Mouse (Mus musculus): ENCODE measurements at regions not wholly inside any gene's neighbourhood (a gene's known extent, or its start where the extent isn't known, plus 50 kb on each side); places are given as distances from the start of the nearest gene placed in this dataset.

DNA sequence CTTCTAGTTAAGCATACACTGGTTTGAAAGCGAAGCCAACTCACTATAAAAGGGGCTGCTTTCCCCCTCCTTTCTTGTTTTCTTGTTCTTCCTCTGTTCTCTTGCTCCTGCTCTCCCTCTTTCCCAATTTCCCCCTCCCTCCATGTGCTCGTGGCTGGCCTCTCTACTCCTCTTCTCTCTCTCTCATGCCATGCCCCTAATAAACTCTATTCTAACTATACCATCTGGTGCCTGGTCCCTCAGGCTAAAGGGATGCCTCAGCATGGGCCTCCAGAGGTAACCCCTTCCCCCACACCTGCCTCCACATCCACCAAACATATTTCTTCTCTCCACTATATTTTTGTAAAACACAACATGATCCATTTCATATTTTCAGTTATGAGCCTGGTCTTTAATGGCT, 210.1 kb downstream of the Gja1 start:
- DNase-seq (ENCODE audit: low spot score), result no peak

DNA sequence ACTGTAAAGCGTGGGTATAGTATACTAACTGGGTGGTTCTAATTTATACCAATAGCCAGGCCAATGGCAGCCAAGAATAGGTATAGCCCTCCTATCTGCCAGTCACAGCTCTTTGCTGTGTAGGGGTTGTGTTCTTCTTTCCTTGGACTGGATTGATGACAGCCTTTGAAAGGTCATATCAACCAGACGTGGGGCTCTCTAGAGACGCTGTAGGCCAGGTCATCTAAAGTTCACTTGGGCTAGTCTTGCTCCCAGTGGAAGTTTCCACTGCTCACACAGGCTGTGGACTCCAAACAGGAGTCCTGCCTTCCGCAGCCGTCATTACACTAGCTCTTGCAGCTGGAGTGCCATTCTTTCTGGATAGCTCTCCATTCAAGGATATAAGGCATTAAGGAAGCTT, 220.3 kb downstream of the Gja1 start:
- peak; percentile 9 for DNase-seq (ENCODE audit: low spot score)

DNA sequence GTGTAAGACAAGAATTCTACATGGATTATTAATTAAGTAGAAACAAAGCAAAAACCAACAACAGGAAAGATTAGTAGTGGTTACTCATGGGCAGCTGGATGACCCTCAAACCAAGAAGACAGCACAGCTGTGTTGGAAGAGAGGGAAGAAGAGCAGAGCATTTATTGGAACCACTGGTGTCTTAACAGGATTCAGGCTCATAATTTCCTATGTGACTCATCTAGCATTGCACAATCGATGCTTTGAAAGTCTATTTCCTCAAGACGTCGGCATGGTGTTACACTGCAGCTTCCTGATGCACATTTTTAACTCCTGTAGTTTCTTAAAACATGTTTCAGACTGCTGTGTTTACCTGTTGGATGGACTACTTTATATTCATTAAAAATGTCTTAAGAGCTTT, 221.1 kb downstream of the Gja1 start:
- DNase-seq (ENCODE audit: low spot score), result peak; percentile 67

- no peak for DNase-seq (ENCODE audit: low spot score)
Measured at GRCm38 (mm10) chr10:56599923-56600322, 222.8 kb downstream of the Gja1 start.

DNA sequence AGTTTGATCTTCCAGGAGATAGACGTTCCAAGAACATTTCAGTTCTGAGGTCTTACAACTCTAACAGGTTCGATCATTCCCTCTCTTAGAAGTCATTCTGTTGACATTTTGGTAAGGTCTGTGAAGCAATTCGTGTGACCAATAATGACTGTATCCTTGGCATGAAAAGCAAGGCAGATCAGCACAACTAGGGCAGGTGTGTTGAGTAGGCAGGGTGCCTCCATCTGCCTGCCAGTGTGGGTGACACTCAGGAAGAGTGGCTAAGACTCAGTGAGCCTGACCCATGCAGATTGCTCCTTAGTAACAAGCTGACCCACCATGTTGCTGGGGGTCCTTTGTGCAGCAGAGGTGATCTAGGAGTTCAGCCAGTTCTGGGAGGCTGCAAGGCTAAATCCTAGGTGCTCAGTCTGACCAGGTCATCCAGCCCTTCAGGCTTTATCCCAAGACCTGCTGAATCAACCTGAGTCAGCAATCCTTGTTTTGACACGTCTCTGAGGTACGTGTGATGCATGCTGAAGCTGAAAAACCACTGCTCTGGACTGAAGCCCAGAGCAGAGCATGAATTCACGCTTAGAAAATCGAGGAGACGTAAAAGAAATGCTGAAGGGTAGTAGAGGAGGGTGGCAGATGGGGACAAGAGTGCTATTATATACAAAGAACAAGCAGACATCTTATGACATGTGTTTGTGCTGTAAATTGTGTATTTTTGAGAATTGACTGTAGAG, 234.6 kb downstream of the Gja1 start:
- DNase-seq (ENCODE audit: low spot score), result no peak

DNA sequence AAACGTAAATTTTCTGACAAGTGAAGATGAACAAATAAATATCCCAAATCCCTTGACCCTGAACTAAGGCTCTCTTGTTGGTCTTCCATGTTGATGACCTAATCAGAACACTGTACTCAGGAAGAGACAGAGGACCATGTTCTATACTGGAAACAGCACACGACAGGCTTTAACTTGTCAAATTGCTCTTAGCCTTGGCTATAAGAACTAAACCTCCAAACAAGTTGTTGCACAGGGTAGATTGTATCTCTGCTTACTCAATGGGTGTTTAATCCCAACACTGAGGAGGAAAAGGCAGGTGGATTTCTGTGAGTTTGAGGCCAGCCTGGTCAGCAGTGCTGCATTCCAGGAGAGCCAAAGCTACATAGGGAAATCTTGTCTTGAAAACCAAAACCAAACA, 265.5 kb downstream of the Gja1 start:
- no peak for DNase-seq (ENCODE audit: low spot score)

DNA sequence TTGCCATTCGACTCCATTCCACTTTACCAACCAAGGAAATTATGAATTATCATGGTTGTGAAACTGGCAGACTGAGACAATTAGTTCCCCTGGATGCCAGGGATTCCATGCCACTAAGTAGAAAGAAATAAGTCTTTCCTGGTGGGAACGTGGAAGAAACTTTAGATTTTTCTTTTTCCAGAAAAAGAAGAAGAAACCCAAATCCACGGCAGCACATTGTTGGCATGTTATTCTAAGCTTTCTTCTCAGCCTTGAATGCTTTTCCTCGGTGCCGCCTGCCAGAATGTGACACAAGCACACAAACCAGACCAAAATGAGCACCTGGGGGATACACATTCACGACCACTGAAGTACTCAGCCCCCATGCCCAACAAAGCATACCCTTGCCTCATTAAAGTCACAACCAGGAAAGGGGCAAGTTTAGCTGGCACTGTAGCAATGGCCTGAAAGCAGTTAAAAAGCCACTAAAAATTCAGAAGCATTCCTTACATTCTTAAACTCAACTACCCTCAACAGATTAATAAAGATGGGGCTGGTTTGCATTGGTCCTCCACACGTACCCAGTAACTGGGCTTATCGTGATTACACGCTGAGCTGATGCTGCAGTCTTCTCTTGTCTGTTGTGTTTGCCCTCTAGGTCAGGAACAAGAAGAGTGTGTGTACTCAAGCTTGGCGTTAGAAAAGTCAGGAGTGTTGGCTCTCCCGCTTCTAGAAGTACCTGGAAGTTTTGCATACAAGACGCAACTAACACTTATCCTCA, 266.4 kb downstream of the Gja1 start:
- DNase-seq (ENCODE audit: low spot score), result no peak

DNA sequence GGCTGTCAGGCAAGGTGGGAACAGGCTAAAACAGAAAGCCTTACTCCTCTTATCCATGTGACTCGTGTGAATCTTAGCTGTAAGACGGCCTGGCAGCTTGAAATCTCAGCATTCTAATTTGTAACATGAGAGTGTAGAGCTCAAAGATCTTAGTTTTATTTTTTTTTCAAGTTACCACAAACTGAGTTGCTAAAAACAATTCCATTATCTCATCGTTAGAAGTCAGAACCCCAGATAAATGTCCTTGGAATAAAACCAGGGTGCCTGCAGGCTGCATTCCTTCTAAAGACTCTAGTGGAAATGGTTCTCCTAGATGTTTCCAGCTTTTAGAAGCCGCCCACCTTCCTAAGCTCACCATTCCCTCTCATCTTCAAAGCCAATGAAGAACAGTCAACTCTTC, 283.4 kb downstream of the Gja1 start:
- no peak for DNase-seq (ENCODE audit: low spot score)

DNA sequence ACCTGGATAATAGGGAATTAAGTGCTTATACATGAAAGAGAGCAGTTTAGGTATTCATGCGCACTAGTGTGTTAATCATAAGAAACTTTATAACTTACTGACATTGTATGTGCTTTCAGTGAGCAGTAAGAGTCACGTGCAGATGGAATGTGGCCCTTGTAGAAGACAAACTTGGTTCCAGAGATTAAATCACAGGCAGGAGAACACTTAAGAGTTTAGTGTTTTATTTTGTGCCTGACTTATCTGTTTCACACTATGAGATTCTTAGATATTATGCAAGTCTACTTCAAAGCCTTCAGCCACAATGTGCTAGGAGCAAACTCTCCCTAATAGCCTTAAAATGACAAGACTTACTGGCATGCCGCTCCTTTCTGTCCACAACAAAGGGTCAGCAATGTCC, 296.8 kb downstream of the Gja1 start:
- no peak for DNase-seq (ENCODE audit: low spot score)

GRCm38 (mm10) chr10:56682901-56683300, 305.8 kb downstream of the Gja1 start:
- no peak for DNase-seq (ENCODE audit: low spot score)

- DNase-seq (ENCODE audit: low spot score), result no peak
Measured at GRCm38 (mm10) chr10:56685655-56686250, 308.6 kb downstream of the Gja1 start.

- no peak for DNase-seq (ENCODE audit: low spot score)
Measured at GRCm38 (mm10) chr10:56691467-56691866, 314.3 kb downstream of the Gja1 start.

- no peak for DNase-seq (ENCODE audit: low spot score)
Measured at GRCm38 (mm10) chr10:56695100-56695499, 318.0 kb downstream of the Gja1 start.

DNA sequence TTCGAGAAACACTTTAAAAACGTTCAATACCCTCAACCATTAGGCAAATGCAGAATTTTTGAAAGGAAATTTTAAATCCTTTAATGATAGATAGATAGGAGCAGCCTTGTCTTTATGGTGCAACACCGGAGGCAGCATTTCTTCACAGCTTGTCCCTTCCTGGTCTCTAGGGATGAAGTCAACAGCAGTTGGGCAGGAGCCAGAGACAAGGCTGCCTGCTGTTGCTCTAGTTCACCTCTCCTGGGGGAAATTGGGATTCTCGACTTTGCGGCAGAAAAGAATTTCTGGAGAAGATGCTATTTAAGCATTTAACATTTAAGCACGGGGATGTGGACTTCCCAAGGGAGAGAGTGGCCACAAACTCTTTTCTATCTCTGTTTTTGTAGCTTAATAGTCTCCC, 323.0 kb downstream of the Gja1 start:
- DNase-seq (ENCODE audit: low spot score), result peak; percentile 49

DNA sequence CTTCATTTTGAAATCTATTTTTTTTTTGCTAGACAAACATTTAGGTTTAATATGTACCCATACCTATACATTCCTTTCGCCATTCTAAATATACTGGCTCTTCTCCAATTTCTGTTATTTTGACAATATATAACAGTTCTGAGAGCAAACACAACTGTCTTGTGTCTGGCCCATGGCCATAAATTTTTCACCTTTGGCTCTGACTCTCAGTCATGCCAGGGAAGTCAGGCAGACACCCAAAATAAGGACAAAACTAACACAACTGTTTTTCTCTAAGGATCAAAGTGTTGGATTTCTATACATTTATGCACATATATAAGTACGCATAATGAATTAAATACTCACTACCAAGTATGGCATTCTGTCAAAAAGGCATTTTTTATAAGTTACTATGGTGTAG, 331.3 kb downstream of the Gja1 start:
- no peak for DNase-seq (ENCODE audit: low spot score)

GRCm38 (mm10) chr10:56708886-56709285, 331.8 kb downstream of the Gja1 start:
- no peak for DNase-seq (ENCODE audit: low spot score)

DNA sequence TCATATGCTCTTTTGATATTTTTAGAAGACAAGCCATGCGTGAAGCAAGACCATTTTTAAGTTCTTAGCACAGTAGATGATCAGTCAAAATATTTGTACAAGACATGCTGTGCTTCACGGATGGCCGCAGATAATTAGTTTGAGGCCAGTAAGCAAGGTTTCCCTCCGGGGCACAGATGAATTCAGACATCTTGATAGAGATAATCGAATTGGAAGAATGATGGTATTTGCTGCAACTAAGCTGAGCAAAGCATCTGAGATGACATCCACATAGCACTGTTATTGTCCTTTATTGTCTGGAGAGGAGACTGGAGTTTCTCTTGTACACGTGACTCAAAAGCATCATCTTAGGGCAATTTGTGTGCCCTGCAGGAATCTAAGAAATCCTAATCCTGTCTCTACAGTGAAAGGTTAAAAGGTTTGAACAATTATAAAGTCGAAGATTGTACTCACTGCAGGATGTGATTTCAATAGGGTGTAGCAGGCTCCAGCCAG, 335.5 kb downstream of the Gja1 start:
- no peak for DNase-seq (ENCODE audit: low spot score)

DNA sequence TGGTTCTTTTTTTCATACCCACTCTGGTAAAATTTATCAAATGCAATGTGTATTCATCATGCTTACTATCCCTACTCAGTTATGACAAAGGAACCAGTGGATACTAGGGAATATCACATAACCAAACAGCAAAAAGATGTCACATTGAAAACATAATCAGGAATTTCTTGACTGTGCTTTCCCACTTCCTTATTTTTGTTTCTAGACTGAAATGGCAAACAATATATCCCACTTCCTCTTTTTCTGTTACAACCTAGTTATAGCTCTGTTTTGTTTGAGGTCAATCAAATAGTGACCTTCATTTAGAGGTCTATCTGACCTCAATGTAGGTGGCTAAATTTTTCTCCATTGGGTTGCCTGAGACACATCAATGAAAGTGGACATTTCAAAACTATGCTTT, 359.9 kb downstream of the Gja1 start:
- no peak for DNase-seq (ENCODE audit: low spot score)

DNA sequence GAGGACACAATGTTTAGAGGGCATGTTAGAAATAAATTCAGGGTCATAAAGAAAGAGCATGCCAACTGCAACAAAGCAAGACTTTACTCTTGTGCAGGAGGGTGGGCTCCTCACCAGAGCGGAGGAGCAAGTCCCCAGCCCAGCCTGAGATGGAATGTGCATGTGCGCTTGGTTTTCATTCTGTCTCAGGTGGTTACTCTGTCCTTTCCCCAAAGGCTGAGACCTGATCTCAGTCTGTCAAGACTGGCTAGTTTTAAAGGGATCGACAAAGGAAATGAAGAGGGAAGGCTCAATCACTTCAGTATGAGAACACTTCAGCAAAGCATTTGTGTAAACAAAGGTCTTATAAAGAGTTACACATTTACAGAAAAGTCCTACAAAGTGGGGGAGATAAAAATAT, 362.5 kb downstream of the Gja1 start:
- no peak for DNase-seq (ENCODE audit: low spot score)

DNA sequence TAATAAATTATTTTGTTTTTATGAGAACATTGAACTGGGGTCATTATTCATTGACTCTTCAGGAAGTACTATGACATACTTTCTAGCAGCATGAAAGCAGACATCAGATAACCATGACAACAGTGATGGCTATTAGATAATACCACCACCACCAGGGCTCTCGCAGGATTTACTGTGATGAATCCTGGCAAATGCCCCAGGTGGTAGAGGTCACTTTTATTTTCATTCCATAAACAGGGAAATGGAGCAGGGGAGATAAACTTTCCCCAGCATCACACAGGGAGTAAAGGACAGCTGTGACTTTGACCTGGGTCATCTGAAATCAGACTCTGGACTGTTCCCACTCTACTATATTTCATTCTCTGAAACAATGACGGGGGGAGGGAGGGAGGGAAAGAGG, 375.0 kb downstream of the Gja1 start:
- no peak for DNase-seq (ENCODE audit: low spot score)

GRCm38 (mm10) chr10:56753576-56753975, 376.4 kb downstream of the Gja1 start:
- DNase-seq (ENCODE audit: low spot score), result no peak

GRCm38 (mm10) chr10:56754546-56755175, 377.5 kb downstream of the Gja1 start:
- peak; percentile 15 for DNase-seq (ENCODE audit: low spot score)

All from gastrocnemius, adult 18-20 months (tissue).